Mouse (Mus musculus) spleen, postnatal 36 days (tissue): ENCODE results near the gene Tmem37.

Experiments
- DNase-seq, 2 experiments: peaks; one replicate each; pipeline ENCODE4 v3.0.0; 2022; ENCODE audit warnings: low spot score in 2 of 2, mixed read lengths in 1 of 2

The Tmem37 gene

DNA sequence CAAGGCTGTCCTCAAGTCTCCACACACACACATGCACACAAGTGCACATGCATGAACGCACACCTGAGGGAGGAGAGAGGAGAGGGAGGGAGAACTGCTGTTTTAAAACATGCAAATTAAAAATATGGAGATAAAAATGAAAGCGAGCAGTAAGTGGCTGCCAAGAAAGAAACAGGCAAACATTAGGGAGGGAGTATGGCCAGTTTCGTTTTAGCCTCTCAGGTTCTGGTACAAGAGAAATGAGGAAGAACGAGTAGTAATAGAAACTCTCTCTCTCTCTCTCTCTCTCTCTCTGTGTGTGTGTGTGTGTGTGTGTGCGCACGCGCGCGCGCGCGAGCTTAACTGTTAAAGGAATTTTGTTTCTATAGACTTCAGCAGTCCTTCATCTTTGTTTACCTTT, 54.4 kb downstream of the Tmem37 start:
- peak in 1 of 2 experiments; percentile 4 for DNase-seq

DNA sequence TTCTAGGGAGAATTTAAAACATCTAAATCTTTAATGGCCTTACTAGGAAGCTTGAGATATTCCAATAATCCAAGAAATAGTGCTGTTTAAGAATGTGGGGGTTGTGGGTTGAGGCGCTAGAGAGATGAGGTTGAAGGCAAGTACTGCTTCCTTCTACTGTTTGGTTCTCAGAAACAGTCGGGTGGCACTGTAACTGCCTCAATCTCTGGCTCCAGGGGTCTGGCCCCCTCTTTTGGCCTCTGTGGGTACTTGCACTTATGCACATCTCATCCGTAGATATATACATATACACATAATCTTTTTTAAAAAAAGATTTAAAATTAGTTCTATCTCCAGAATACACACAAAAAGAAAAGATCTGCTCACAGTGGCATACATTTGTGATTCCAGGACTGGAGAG, 55.0 kb downstream of the Tmem37 start:
- no peak for DNase-seq
